Mouse (Mus musculus) macrophage (primary cell): Measurements from ENCODE around the gene Ctps. TPM values are rescaled to one million over a fixed set of nuclear protein-coding genes. Genes with fewer than 3 reads are reported as not detected.
A peak's percentile ranks its signal among the peaks of the same experiment; 100 is the strongest.

ENCODE experiments used
- H3K27ac ChIP-seq: fragments of 350-480 bp; formaldehyde crosslinking; 2 replicates; pipeline ENCODE4 v1.9.0; 2021
- H3K36me3 ChIP-seq: fragments of 350-480 bp; formaldehyde crosslinking; 2 replicates; pipeline ENCODE4 v1.9.0; 2021; ENCODE audit errors: inconsistent target
- H3K4me3 ChIP-seq: fragments of 350-480 bp; formaldehyde crosslinking; 2 replicates; pipeline ENCODE4 v1.9.0; 2021; ENCODE audit errors: inconsistent target
- H3K79me2 ChIP-seq: fragments of 350-480 bp; formaldehyde crosslinking; 2 replicates; pipeline ENCODE4 v1.9.0; 2021; ENCODE audit errors: inconsistent target
- WGBS: methylation state at CpG from one replicate; pipeline ENCODE4 v1.1.7; 2026; ENCODE audit warnings: inconsistent platforms; ENCODE audit not compliant: missing documents; 5-methylcytosine and 5-hydroxymethylcytosine counted together
- polyA plus RNA-seq: library from polyadenylated mRNA; stranded (reverse); fragments of 250-400 nt; gene quantifications from 3 replicates; pipeline ENCODE4 v1.2.4, GENCODE M21; 2018; ENCODE audit warnings: inconsistent platforms

Gene Ctps
- polyA plus RNA-seq, 1 experiment from 2014 or later = 2.9 TPM

- WGBS = 20% methylated on average over 5 of the region's 5 CpGs
- Histone ChIP-seq H3K27ac (no peak overlapping the region), H3K79me2 (no peaks in the 10 kb centered on the region), H3K4me3 (no peak overlapping the region), H3K36me3 (no peaks in the 10 kb centered on the region)
Observed at GRCm38 (mm10) chr4:120589815-120590422, 19.8 kb upstream of the Ctps start.

GRCm38 (mm10) chr4:120589070-120589469 is 19.0 kb upstream of the Ctps start:
- 5% methylated on average over 3 of the region's 3 CpGs for WGBS
- Histone ChIP-seq H3K79me2 (no peaks in the 10 kb centered on the region), H3K4me3 (no peak overlapping the region), H3K36me3 (no peaks in the 10 kb centered on the region), H3K27ac (no peak overlapping the region)

GRCm38 (mm10) chr4:120588445-120588844 is 18.4 kb upstream of the Ctps start, which contains the start of gene Gm8439:
Gene Gm8439 (plus strand): TSS chr4:120588745.
- WGBS = 45% methylated on average over 4 of the region's 4 CpGs
- H3K4me3 ChIP-seq = no peak within 1 kb of the TSS

GRCm38 (mm10) chr4:120586986-120587385 is 16.9 kb upstream of the Ctps start:
- H3K79me2 ChIP-seq = no peaks in the 10 kb centered on the region
- H3K4me3 ChIP-seq = no peak overlapping the region
- WGBS = no CpG with 5 or more reads among the region's 1 CpGs
- no peak overlapping the region for H3K27ac ChIP-seq
- H3K36me3 ChIP-seq = no peaks in the 10 kb centered on the region

More at GRCm38 (mm10) chr4:120588445-120588844, 18.4 kb upstream of the Ctps start, which contains the start of gene Gm8439:
- Histone ChIP-seq H3K36me3 (no peaks in the 10 kb centered on the region), H3K27ac (no peak within 1 kb of the TSS), H3K79me2 (no peaks in the 10 kb centered on the region)

GRCm38 (mm10) chr4:120581711-120582110 is 11.6 kb upstream of the Ctps start:
- H3K79me2 ChIP-seq = no peaks in the 10 kb centered on the region
- H3K4me3 ChIP-seq = no peak overlapping the region
- WGBS = 86% methylated on average over 8 of the region's 9 CpGs
- no peaks in the 10 kb centered on the region for H3K36me3 ChIP-seq
- H3K27ac ChIP-seq = no peak overlapping the region

GRCm38 (mm10) chr4:120580894-120581293 is 10.8 kb upstream of the Ctps start:
- Histone ChIP-seq H3K4me3 (no peak overlapping the region), H3K36me3 (no peaks in the 10 kb centered on the region), H3K27ac (no peak overlapping the region), H3K79me2 (no peaks in the 10 kb centered on the region)
- 77% methylated on average over 5 of the region's 5 CpGs for WGBS

GRCm38 (mm10) chr4:120571691-120572090 is 1.6 kb upstream of the Ctps start:
- Histone ChIP-seq H3K4me3 (no peak overlapping the region), H3K36me3 (no peaks in the 10 kb centered on the region), H3K27ac (no peak overlapping the region), H3K79me2 (peaks cover 7% of the 10 kb centered on the region)
- WGBS = 94% methylated on average over 3 of the region's 3 CpGs

- H3K36me3 ChIP-seq = no peaks in the 10 kb centered on the region
- no peak overlapping the region for H3K27ac ChIP-seq
- H3K79me2 ChIP-seq = peaks cover 7% of the 10 kb centered on the region
- 90% methylated on average over 3 of the region's 3 CpGs for WGBS
- no peak overlapping the region for H3K4me3 ChIP-seq
Observed at GRCm38 (mm10) chr4:120571070-120571464, 991 bp upstream of the Ctps start.

- H3K4me3 ChIP-seq = peak overlapping the region; percentile 55
- H3K79me2 ChIP-seq = peaks cover 7% of the 10 kb centered on the region
- H3K27ac ChIP-seq = 0 out of 2 replicates have a peak overlapping the region, but pooled peaks have one; percentile 17
- 2% methylated on average over 27 of the region's 27 CpGs for WGBS
- no peaks in the 10 kb centered on the region for H3K36me3 ChIP-seq
Observed at GRCm38 (mm10) chr4:120570438-120571069, 478 bp upstream of the Ctps start.

- Histone ChIP-seq H3K4me3 (peak overlapping the region; percentile 43), H3K27ac (no peak overlapping the region), H3K79me2 (peaks cover 7% of the 10 kb centered on the region), H3K36me3 (no peaks in the 10 kb centered on the region)
- 24% methylated on average over 4 of the region's 4 CpGs for WGBS
Observed at GRCm38 (mm10) chr4:120569025-120569424, 1.1 kb downstream of the Ctps start.

- no peaks in the 10 kb centered on the region for H3K36me3 ChIP-seq
- H3K4me3 ChIP-seq = no peak overlapping the region
- H3K27ac ChIP-seq = no peak overlapping the region
- peaks cover 7% of the 10 kb centered on the region for H3K79me2 ChIP-seq
- 77% methylated on average over 5 of the region's 5 CpGs for WGBS
Observed at GRCm38 (mm10) chr4:120568005-120568404, 2.1 kb downstream of the Ctps start.

- Histone ChIP-seq H3K4me3 (no peak overlapping the region), H3K27ac (no peak overlapping the region), H3K36me3 (no peaks in the 10 kb centered on the region), H3K79me2 (peaks cover 7% of the 10 kb centered on the region)
- WGBS = 84% methylated on average over 2 of the region's 2 CpGs
Observed at GRCm38 (mm10) chr4:120565726-120566125, 4.3 kb downstream of the Ctps start.

GRCm38 (mm10) chr4:120556592-120556991 is 13.5 kb downstream of the Ctps start:
- WGBS = 98% methylated on average over 6 of the region's 6 CpGs
- Histone ChIP-seq H3K27ac (no peak overlapping the region), H3K4me3 (no peak overlapping the region), H3K79me2 (no peaks in the 10 kb centered on the region), H3K36me3 (no peaks in the 10 kb centered on the region)

GRCm38 (mm10) chr4:120544896-120545295 is 25.2 kb downstream of the Ctps start:
- H3K79me2 ChIP-seq = no peaks in the 10 kb centered on the region
- WGBS = 100% methylated on average over 1 of the region's 1 CpGs
- no peak overlapping the region for H3K27ac ChIP-seq
- no peaks in the 10 kb centered on the region for H3K36me3 ChIP-seq
- no peak overlapping the region for H3K4me3 ChIP-seq

- H3K36me3 ChIP-seq = no peaks in the 10 kb centered on the region
Observed at GRCm38 (mm10) chr4:120538664-120539063, 31.4 kb downstream of the Ctps start.

More at GRCm38 (mm10) chr4:120538664-120539063, 31.4 kb downstream of the Ctps start:
- WGBS = 92% methylated on average over 10 of the region's 10 CpGs
- Histone ChIP-seq H3K4me3 (no peak overlapping the region), H3K27ac (no peak overlapping the region), H3K79me2 (no peaks in the 10 kb centered on the region)
